Mouse (Mus musculus) small intestine, adult 2 months (tissue): ENCODE results near the gene Eml4.

ENCODE experiments used
- CTCF ChIP-seq: fragments of 200-500 bp; IDR thresholded peaks from 2 replicates; pipeline ENCODE4 v1.5.1; 2012; ENCODE audit warnings: low read depth, mild to moderate bottlenecking, control low read depth, inconsistent platforms, low read length, moderate library complexity, mixed read lengths; ENCODE audit not compliant: insufficient replicate concordance, insufficient read length; ENCODE audit errors: extremely low read depth
- POLR2A ChIP-seq: fragments of 200-500 bp; IDR thresholded peaks from 2 replicates; pipeline ENCODE4 v1.6.1; 2012; ENCODE audit warnings: low read depth, mild to moderate bottlenecking, control low read depth, inconsistent platforms, low read length, moderate library complexity

DNA sequence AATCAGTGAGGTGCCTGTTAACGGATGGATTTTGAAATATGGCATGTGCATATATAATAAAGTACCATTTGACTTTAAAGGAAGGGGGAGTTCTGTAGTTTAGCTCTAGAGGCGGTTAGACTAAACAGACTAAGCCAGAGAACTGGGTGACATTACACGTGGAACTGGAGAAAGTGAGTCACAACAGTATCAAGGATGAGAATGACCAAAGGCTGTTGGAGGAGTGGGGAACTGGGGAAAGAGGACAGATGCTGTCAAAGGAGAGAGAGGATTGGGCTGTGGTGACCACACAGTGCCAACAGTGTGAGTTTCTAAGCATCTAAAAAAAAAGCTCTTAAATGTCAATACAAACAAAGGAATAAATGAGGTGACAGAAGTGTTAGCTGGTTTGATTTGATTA lies 29.1 kb downstream of the Eml4 start:
- TF ChIP-seq CTCF (no peak), POLR2A (no peak)
